Mouse (Mus musculus) right cerebral cortex, postnatal 36 days (tissue): Measurements from ENCODE around the gene Smarcd1.

Experiments used
- DNase-seq, 2 experiments: peaks; one replicate each; pipeline ENCODE4 v3.0.0; 2022; ENCODE audit warnings: low spot score in 2 of 2, mixed read lengths in 1 of 2

Smarcd1 gene

DNA sequence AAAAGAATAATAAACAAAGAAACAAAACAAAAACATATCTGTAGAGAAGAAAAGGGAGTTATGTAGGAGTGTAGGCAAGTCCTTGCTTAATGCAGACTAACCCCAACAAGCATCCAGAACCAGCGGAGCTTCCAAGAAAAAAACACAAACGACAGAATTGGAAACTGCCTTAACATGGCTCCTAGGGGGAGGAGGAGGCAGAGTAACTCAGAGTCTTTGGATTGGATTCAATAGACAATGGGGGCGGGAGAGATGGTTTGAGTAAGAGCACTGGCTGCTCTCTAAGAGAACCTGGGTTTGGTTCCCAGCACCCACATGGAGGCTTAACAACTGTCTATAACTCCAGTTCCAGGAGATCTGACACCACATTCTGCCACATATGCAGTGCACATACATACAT lies 29.7 kb downstream of the Smarcd1 start:
- DNase-seq: no peak

DNA sequence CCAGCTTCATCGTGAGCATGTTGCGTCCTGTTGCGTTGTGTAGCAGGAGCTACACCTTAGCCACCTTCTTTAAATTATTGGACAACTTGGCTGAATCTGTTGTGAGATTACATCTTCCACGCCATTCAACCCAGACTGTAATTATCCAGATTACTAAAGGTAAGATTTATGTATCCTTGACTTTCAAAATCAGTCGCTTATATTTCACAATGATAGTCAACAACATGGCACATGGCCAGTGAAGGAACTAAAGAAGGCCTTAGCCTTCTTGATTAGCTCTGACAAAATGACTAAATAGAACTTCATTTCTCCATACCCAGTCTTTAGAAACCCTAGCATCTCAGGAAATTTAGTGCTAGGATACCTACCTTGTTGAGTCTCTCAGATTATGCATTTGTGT lies 31.3 kb downstream of the Smarcd1 start:
- no peak for DNase-seq

DNA sequence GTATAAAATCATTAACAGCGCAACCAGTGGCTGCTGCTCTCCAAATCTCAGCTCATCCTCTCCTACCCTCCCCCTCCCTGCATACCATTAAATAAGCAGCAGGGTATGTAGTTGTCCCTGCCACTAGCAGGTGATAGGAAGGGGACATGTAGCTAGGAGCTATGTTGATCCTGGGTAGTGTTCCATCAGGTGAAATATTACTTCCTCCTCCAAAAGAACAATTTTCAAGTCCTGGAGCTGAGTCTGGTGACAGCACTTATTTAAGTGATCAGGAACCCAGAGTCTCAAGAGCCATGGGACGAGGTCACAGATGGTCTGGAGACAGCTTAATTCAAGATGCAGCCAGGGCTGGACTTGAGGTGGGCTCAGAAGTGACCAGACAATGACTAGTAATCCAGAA lies 33.7 kb downstream of the Smarcd1 start:
- peak; percentile 100 for DNase-seq

DNA sequence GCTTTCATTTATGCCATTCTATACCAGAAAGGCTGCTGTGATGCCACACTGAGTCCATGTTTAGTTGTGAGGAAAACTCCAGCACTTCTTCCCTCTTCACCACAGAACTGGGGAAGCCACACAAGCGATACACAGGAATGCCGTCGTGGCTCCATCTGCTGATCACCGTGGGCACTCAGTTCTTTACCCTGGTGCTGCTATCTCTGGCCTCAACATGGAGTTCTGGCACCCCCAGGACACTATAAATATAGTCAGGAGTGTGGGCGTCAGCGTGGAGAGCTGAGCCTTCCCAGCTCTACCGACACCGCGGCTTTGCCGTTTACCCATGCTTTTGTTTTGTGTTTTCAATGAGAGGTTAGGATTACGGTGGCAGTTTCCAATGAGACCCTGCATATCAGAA lies 34.7 kb downstream of the Smarcd1 start:
- DNase-seq: no peak

DNA sequence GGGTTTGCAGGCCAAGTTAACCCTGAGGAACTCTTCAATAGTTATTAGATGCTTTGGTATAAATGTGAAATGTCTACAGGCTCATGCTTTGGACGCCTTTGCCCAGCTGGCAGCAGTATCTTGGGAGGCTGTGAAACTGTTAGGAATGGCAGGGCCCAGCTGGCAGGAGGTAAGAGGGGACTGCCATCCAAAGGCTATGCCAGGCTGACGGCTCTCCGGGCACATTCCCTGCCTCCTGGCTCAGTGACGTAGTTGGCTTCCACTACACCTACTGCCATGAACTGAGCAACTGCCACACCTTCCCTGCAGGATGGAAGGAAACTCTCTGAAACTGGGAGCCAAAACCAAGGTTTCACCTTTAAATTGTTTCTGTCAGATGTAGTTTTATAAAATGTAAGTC lies 38.3 kb downstream of the Smarcd1 start:
- no peak for DNase-seq

DNA sequence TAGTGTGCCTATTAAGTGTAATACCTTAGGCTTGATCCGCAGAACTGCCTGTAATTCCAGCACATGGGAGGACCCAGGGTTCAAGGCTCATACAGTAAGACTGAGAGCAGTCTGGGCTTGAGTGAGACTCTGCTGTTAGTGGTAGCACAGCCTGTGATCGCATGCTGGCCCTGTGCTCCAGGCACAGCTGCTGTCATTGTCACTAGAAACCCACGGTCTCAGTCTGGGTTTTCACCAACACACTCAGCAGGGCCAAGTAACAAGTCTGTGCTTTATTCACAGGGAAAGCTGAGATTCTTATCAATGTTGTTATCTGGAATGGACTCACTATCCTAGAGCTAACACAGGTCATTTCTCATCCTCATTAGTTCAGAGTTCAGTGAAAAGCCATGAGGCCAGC lies 52.3 kb downstream of the Smarcd1 start:
- DNase-seq: no peak
